Mouse (Mus musculus) cerebellum, adult 2 months (tissue): ENCODE measurements around the gene Slc22a6.

Source experiments
- CTCF ChIP-seq: fragments of 200-500 bp; IDR thresholded peaks from 2 replicates; pipeline ENCODE4 v1.5.1; 2011; ENCODE audit warnings: low read depth, mild to moderate bottlenecking, control low read depth, low read length, moderate library complexity, borderline replicate concordance; ENCODE audit not compliant: insufficient read depth
- POLR2A ChIP-seq: fragments of 200-500 bp; IDR thresholded peaks from 2 replicates; pipeline ENCODE4 v1.6.1; 2011; ENCODE audit warnings: low read length, control low read depth, borderline replicate concordance; ENCODE audit not compliant: insufficient read depth

DNA sequence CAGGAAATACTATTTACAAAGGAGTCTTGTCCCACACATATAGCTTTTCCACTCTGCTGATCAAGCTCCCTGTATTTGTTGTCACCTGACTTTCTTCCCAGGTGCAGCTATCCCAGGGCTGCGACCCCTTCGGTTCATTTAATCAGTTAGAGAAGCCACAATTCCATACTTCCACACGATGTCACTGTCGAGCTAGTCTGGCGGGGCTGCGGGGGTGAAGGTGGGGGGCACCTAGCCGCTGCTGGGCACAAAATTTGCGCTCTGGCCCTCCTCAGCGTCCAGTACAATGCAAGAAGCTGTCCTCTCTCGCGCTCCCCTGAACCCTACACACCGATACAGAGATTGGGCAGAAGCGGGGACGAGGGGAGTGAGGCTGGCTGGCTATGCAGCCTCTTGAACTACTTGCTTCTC lies 48.4 kb upstream of the Slc22a6 start:
- TF ChIP-seq POLR2A (no peak), CTCF (peak; percentile 42; the same call in 1 of the 2 replicates)
